Mouse (Mus musculus) megakaryocyte progenitor cell, adult 5-6 weeks (primary cell): ENCODE results near the gene Pga5. TPM values are rescaled to one million over a fixed set of nuclear protein-coding genes. Genes with fewer than 3 reads are reported as not detected.

ENCODE experiments used
- ATAC-seq: replicated peaks from 2 replicates; pipeline ENCODE4 v1.8.0; 2016; ENCODE audit warnings: mild to moderate bottlenecking, moderate TSS enrichment, inconsistent platforms; ENCODE audit not compliant: poor library complexity
- total RNA-seq, 2 experiments: library from RNA; stranded (forward) in 1 of 2; stranded (reverse) in 1 of 2; fragments of 157-497, 149-512 nt in 1 of 2; fragments of 200-1000 nt in 1 of 2; gene quantifications; 2 replicates each; pipeline versions ENCODE4 v1.2.3 to v1.2.4; 2015 to 2017

The Pga5 gene
- total RNA-seq, 2 experiments from 2014 or later = not detected

DNA sequence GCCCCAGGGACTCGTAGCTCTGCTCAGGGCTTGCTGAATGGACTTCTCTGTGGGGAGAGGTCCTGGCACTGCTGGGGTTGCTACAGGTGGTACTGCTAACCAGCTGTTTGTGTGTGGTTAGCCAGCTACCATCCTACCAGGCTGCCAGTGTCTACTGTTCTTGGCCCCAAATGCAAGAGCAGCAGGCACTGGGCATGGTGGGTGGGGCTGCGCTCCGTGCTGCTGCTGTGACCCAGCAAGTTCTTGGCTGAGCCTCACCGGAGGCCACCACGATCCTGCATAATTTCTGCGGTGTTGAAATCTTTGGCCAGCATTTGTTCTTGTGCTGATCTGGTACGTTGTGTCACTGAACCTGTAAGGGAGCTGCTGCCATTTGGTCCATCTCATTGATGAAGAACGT is 25.6 kb upstream of the Pga5 start:
- peak; percentile 55 for ATAC-seq

DNA sequence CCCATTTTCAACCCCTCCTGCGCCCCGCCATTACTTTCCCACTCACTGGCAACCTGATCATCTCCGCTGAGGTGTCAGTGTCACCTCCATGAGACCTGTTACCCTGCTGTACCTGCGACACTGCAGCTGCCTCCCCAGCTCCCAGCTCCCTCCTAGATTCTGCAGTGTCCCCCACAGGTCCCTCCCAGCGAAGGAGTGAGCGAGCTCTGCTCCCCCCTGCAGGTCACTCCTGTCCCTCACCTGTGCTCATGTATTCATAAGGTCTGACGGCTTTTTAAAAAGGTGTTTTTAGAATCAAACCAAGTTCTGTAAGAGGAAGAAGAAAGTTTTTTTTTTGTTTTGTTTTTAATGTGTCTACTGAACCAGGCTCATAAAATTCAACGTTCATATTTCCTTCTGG is 24.3 kb upstream of the Pga5 start:
- ATAC-seq = no peak

GRCm38 (mm10) chr19:10701013-10701726 is 23.3 kb upstream of the Pga5 start:
- ATAC-seq = peak; percentile 21; the same call in 1 of the 2 replicates

- ATAC-seq = no peak
These were observed 22.0 kb upstream of the Pga5 start for GRCm38 (mm10) chr19:10699851-10700250.

GRCm38 (mm10) chr19:10698131-10698991 is 20.5 kb upstream of the Pga5 start:
- ATAC-seq = peak; percentile 68

GRCm38 (mm10) chr19:10695801-10696200 is 17.9 kb upstream of the Pga5 start:
- ATAC-seq = no peak

DNA sequence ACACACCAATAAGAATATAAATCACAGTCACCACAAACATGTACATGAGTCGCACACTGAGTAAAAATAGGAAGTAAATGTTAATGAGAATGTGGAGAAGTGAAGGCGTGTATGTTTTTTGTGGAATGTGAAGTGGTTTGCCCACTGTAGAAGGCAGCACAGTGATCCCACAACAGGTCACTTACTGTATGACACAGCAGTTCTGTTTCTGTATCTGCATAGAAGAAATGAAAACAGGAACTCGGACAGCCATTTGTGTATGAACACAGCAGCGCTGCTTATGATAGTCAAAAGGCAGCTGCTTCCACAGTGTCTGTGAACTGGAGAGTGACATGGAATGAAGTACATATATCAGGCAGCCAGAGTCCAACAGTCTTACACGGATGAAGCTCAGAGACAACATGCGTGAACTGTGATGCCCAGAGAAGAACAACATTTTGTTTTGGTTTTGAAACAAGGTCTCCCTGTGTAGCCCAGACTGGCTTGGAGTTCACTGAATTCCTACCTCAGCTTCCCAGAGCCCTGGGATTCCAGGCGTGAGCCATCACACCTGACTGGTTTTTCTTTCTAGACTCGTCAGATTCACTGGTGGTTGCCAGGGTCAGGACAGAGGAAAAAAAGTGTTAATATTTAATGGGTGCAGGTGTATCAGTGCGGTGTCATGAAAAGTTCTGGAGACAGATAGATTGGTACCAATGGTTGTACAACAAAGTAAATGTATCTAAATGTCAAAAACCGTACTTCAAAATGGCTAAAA is 16.2 kb upstream of the Pga5 start:
- ATAC-seq = peak; percentile 59

DNA sequence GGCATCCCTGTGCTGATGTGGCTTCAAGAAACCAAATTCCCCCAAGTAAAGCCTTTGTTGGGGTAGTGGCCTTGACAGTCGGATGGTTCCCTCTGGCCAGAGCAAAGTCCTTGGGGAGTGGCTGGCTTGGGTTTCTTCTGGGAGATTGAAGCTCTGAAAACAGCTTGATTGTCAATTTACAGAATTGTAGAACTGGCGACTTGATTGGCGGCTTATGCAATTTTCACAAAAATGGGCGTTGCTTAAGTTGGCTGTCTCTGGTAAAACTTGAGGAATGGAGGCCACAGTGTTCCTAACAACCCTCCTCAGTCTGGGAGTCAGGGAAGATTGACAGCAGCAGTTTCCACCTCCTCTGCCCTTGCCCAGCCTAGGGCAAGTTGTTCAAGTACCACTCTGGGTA is 14.5 kb upstream of the Pga5 start:
- ATAC-seq = no peak

DNA sequence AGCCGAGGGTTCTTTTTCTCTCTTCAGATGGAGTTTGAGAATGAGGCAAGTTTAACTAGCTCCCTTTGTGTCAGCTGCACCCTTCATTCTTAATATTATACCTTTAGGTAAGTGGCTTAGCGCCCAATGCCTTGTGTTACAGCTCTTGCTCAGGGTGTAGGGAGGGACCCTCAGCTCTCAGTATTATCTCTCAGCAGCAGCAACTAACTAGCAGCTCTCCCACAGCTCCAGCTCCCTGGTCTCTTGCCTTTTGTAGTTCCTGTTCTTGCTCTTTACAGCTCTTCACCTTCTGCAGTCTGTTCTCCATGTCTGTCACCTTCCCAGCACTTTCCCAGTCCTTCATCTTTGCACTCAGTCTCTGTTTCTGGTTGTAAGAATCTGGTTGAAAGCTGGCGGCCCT is 13.8 kb upstream of the Pga5 start:
- ATAC-seq = 0 out of 2 replicates have a peak, but pooled peaks have one; percentile 12

DNA sequence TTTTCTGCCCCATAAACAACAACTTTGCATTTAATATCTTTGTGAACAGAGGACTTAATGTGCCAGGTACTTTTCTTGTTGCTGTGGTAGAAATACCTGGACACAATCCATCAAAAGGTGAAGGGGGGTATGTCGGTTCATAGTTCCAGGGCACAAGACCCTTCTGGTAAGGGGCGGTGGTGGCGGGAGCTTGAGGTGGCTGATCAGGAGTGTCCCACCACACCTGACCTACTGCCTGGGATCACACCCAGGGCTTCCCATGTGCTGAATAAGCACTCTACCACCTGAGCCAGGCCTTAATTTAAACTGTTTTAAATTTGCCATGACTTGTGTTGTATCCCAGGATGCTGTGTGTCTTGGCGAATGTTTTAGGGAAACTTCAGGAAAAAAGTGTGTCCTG is 13.2 kb upstream of the Pga5 start:
- no peak for ATAC-seq

DNA sequence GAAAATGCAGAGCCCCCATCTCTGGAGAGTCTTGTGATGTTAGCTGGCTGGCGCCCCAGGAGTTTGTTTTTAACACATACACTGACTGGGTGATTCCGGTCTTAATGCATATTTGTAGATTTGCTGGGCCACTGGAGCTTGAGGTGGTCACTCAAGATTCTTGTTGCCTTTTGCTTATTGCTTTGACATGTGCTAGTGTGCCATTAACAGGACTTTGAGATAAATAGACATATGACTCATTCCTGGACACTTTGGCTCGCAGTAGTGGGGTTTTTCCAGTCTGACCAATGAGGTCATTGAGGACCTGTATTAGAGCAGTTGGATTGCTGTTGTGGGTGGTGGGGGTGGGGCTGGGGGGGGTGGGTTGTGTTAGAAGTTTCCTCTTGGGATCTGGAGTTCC is 12.5 kb upstream of the Pga5 start:
- no peak for ATAC-seq

GRCm38 (mm10) chr19:10689470-10690166 is 11.7 kb upstream of the Pga5 start:
- no peak for ATAC-seq

GRCm38 (mm10) chr19:10688537-10689352 is 10.9 kb upstream of the Pga5 start, which contains the start of gene Vps37c:
Vps37c (plus strand) TSS chr19:10688735.
- peak; percentile 84 for ATAC-seq

DNA sequence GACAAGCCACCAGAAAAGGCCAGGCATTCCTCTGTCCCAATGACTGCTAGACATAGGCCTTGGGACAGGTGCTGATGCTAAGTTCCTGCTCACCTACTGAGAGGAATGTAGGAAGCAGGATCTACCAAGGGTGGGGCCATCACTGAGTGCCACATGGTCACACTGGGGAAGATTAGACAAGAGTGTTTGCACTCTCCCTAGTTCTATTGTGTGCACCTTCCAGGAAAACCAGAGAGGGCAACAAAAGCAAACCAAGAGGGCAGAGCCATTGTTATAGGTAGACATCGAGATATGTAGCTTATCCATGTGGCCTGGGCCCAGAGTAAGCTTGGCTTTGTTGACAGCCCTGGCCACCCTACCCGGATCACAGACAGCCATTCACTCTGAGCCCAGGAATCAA is 7.9 kb upstream of the Pga5 start:
- ATAC-seq = no peak

DNA sequence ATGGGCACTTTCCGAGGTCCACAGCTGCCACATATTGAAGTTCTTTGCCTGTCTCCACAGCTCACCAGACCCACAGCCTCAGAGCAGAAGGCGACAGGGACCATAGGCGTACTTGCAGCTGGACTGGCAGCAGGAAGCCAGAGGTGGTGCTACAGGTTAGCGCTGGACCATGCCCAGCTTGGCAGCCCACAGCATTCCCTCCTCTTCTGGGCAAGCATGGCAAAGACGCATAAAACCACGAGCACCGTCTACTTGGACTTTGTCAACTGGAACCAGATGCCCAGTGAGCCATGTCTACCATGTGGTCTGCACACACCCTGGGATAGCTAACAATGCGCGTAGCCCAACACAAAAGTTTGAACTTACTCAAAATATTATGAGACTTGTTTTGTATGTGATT is 7.2 kb upstream of the Pga5 start:
- no peak for ATAC-seq

GRCm38 (mm10) chr19:10681571-10681970 is 3.7 kb upstream of the Pga5 start:
- 0 out of 2 replicates have a peak, but pooled peaks have one; percentile 33 for ATAC-seq

- 0 out of 2 replicates have a peak, but pooled peaks have one; percentile 3 for ATAC-seq
These were observed 849 bp upstream of the Pga5 start for GRCm38 (mm10) chr19:10678772-10679067.

DNA sequence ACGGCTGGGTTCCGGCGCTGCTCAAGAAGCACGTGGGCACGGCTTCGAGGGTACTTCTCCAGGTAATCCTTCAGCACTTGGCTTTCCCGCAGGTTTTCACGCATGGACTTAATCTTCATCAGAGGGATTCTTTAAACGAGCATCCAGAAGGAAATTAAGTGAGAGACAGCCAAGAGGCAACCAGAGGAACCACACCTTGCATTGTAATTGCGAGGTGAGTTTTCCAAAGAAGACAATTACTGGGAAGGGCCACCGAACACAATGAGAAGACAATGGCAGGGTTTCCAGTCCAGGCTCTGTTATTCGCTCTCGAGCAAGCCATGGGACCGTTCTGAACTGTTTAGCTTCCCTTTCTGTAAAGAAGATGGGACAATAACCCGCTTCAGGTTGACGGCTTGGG is 1.2 kb downstream of the Pga5 start:
- no peak for ATAC-seq

GRCm38 (mm10) chr19:10673275-10673674 is 4.6 kb downstream of the Pga5 start:
- ATAC-seq = no peak

DNA sequence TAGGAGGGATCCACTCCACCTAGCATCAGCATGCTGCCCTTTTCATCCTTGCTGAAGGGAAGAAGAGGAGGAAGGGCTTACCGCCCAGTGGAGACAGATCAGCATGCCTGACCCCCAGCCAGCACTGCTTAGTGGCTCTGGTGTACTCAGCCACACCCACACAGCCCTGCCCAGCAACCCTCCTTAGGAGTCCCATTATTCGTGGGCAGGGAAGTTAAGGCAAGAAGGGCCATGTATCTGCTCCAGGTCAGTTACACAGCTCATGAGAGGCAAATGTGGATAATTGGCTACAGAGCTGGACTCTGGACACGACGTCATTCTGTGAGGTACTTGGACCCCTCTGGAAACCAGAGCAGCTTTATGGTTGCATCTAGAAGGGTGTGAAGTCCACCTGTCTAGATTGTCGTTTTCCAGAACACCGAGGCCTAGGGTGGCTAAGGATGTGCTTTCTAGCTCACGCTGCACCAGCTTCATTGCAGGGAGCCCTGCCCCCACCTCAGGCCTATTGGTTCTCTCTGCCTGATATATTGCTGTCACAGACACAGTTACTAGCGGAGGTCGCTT is 5.9 kb downstream of the Pga5 start:
- ATAC-seq = no peak
